Mouse (Mus musculus) testis, adult 2 months (tissue): ENCODE measurements at regions not wholly inside any gene's neighbourhood (a gene's known extent, or its start where the extent isn't known, plus 50 kb on each side); places are given as distances from the start of the nearest gene placed in this dataset.

Experiments
- H3K27ac ChIP-seq: fragments of 200-500 bp; 2 replicates; pipeline ENCODE4 v1.5.1; 2012; ENCODE audit warnings: low read depth, low read length; ENCODE audit not compliant: control insufficient read depth, insufficient read depth
- H3K27me3 ChIP-seq: fragments of 200-500 bp; 2 replicates; pipeline ENCODE4 v1.6.1; 2012; ENCODE audit warnings: mild to moderate bottlenecking, low read length, moderate library complexity; ENCODE audit not compliant: control insufficient read depth, insufficient read depth
- H3K36me3 ChIP-seq: fragments of 200-500 bp; 2 replicates; pipeline ENCODE4 v1.6.1; 2012; ENCODE audit warnings: mild to moderate bottlenecking, low read length; ENCODE audit not compliant: control insufficient read depth, insufficient read depth
- H3K4me1 ChIP-seq: fragments of 200-500 bp; 2 replicates; pipeline ENCODE4 v1.6.1; 2012; ENCODE audit warnings: low read length; ENCODE audit not compliant: control insufficient read depth, insufficient read depth
- H3K4me3 ChIP-seq: fragments of 200-500 bp; 2 replicates; pipeline ENCODE4 v1.5.1; 2012; ENCODE audit warnings: low read depth, mild to moderate bottlenecking, low read length, moderate library complexity, mixed read lengths; ENCODE audit not compliant: control insufficient read depth
- CTCF ChIP-seq: fragments of 200-500 bp; IDR thresholded peaks from 2 replicates; pipeline ENCODE4 v1.5.1; 2012; ENCODE audit warnings: low read depth, mild to moderate bottlenecking, inconsistent platforms, low read length, moderate library complexity; ENCODE audit not compliant: control insufficient read depth, insufficient read depth, insufficient replicate concordance
- POLR2A ChIP-seq: fragments of 200-500 bp; IDR thresholded peaks from 2 replicates; pipeline ENCODE4 v1.6.1; 2012; ENCODE audit warnings: low read depth, mild to moderate bottlenecking, inconsistent platforms, low read length, moderate library complexity; ENCODE audit not compliant: control insufficient read depth

DNA sequence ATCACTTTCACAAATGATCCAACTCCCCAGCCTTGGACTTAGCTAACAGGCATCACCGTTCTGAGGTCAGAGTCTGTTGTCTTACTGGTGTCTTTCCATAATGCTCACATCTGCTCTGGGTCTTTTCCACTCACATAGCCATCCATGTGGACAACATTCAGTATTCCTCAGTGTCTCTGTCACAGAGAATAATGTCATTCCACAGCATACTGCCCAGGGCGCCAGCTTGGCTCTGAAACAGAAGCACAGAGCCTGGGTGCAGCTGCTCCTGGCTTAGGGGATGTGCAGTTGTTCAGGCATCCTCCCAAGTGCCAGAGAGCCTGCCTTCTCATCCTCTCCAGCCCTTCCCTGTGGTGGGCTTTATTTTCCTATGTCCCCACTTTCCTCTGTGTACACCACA lies 226.7 kb upstream of the Mki67 start:
- H3K36me3 ChIP-seq: no peaks in the 10 kb centered on the region
- TF ChIP-seq POLR2A: no peak
- no peak for TF ChIP-seq CTCF
- no peaks in the 10 kb centered on the region for H3K4me1 ChIP-seq
- H3K4me3 ChIP-seq: no peak overlapping the region
- H3K27ac ChIP-seq: no peak overlapping the region
- H3K27me3 ChIP-seq: no peaks in the 10 kb centered on the region

GRCm38 (mm10) chr7:135946071-135946646 lies 230.0 kb upstream of the Mki67 start:
- Histone ChIP-seq H3K36me3 (no peaks in the 10 kb centered on the region), H3K4me1 (no peaks in the 10 kb centered on the region), H3K27ac (no peak overlapping the region), H3K4me3 (no peak overlapping the region), H3K27me3 (no peaks in the 10 kb centered on the region)
- TF ChIP-seq POLR2A: no peak
- TF ChIP-seq CTCF: no peak

GRCm38 (mm10) chr7:135961026-135961425 lies 244.9 kb upstream of the Mki67 start:
- H3K27ac ChIP-seq: no peak overlapping the region
- H3K4me3 ChIP-seq: no peak overlapping the region
- TF ChIP-seq POLR2A (no peak), CTCF (no peak)
- no peaks in the 10 kb centered on the region for H3K27me3 ChIP-seq
- no peaks in the 10 kb centered on the region for H3K4me1 ChIP-seq
- H3K36me3 ChIP-seq: no peaks in the 10 kb centered on the region

DNA sequence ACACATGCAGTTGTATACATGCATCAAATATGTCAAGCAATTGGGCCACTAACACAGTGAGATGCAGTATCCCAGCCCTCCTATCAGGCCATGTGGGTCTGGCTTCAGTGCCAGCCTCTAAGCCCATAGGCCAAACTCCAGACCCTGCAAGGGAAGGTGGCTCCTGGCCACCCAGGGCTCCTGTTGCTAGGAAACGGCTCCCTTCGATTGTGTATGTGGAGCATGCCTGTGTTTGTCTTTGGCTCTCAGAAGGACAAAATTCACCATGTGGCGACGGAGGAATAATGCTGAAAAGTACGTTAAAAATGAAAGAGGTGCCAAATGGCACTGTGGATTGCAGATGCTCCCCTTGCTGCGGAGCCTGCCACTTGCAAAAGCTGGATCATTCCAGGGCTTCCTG lies 249.4 kb upstream of the Mki67 start:
- Histone ChIP-seq H3K4me1 (no peaks in the 10 kb centered on the region), H3K36me3 (no peaks in the 10 kb centered on the region), H3K4me3 (no peak overlapping the region), H3K27me3 (no peaks in the 10 kb centered on the region), H3K27ac (no peak overlapping the region)
- TF ChIP-seq CTCF (no peak), POLR2A (no peak)

DNA sequence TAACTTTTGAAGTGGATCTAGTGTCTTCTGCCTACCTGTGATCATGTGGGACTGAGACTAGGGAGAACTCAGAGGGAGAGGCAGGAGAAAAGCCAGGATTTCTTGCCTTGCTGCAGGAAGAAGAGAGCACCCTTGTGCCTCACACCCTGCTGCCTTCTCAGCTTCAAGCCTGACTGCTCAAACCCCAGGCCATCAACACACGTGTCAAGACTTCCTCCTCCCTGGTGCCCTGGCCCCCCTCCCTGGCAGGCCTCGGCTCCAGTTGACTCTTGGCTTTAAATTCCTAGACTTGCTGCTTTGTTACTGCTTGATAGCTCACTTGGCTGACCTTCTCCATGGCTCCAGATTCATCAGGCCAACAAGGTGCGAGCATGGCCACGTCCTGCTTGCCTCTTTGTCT lies 250.1 kb upstream of the Mki67 start:
- Histone ChIP-seq H3K4me1 (no peaks in the 10 kb centered on the region), H3K27ac (no peak overlapping the region), H3K4me3 (no peak overlapping the region), H3K27me3 (no peaks in the 10 kb centered on the region), H3K36me3 (no peaks in the 10 kb centered on the region)
- TF ChIP-seq POLR2A (no peak), CTCF (no peak)

DNA sequence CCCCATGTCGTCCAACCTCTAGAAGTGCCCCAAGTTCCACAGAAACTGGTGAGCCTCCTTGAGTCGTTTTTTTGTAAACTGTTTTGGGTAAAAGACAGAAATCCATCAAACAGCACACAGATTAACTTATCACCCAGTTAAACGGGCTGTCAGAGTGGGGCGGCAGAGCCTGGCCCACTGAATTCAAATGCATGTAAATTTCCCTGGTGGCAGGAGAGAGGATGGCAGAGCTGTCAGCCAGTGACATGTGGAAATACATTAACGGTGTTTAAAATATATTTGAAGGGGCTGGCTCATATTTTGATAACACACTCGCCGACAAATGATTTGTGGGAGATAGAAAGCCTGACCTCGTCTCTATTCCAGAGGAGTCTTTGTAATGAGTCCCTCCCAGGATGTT lies 252.5 kb upstream of the Mki67 start:
- no peaks in the 10 kb centered on the region for H3K27me3 ChIP-seq
- no peaks in the 10 kb centered on the region for H3K4me1 ChIP-seq
- H3K27ac ChIP-seq: no peak overlapping the region
- no peaks in the 10 kb centered on the region for H3K36me3 ChIP-seq
- TF ChIP-seq POLR2A: no peak
- no peak for TF ChIP-seq CTCF
- no peak overlapping the region for H3K4me3 ChIP-seq

GRCm38 (mm10) chr7:135986021-135986420 lies 269.9 kb upstream of the Mki67 start:
- H3K36me3 ChIP-seq: no peaks in the 10 kb centered on the region
- no peak overlapping the region for H3K27ac ChIP-seq
- no peaks in the 10 kb centered on the region for H3K27me3 ChIP-seq
- no peaks in the 10 kb centered on the region for H3K4me1 ChIP-seq
- no peak for TF ChIP-seq POLR2A
- no peak for TF ChIP-seq CTCF
- no peak overlapping the region for H3K4me3 ChIP-seq

- Histone ChIP-seq H3K27me3 (no peaks in the 10 kb centered on the region), H3K27ac (no peak overlapping the region), H3K4me3 (no peak overlapping the region), H3K36me3 (no peaks in the 10 kb centered on the region), H3K4me1 (no peaks in the 10 kb centered on the region)
- TF ChIP-seq CTCF: no peak
- TF ChIP-seq POLR2A: no peak
These were observed 274.2 kb upstream of the Mki67 start for GRCm38 (mm10) chr7:135990321-135990720.
